Comparison of ENCODE assay signal across 7 mouse cellular contexts in the genomic region with DNA sequence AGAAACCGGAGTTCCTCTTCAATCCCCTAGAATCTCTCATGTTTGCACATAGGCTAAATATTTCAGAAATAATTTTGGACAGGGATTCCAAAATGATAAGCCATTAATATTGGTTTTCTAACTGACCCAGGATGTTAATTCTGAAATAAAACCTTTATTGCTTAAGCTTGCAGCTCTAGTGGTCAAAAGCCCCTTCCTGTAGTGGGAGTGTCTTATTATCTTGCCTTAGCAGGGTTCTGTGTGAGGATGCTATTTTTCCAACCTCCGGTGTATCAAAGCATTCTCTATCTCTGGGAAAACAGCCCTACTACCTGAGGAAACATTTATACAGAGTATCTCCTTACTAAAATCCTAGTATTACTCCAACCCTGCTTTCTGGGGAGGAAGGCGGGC. TPM values are rescaled to one million over a fixed set of nuclear protein-coding genes. Genes with fewer than 3 reads are reported as not detected.
A peak's percentile ranks its signal among the peaks of the same experiment; 100 is the strongest.
DNase-seq lines count a peak whose midpoint lies in the region; ATAC-seq and TF ChIP-seq lines count a peak whose summit lies in the region.

No protein-coding gene starts in this region.

- H3K36me3 ChIP-seq in lung, postnatal 0 days (ENCODE audit: insufficient read depth, low read length) = no peaks in the 10 kb centered on the region
- H3K36me3 ChIP-seq in limb, embryonic 12.5 days = no peaks in the 10 kb centered on the region
- no peaks in the 10 kb centered on the region for H3K36me3 ChIP-seq in stomach, embryonic 14.5 days (ENCODE audit: control insufficient read depth, insufficient read depth, low read length)

- no peaks in the 10 kb centered on the region for H3K27me3 ChIP-seq in lung, postnatal 0 days (replicated peaks; ENCODE audit: insufficient read depth, low read length)
- peaks cover 18% of the 10 kb centered on the region for H3K27me3 ChIP-seq in limb, embryonic 12.5 days
- H3K27me3 ChIP-seq in stomach, embryonic 14.5 days (ENCODE audit: control insufficient read depth, insufficient read depth, low read length) = no peaks in the 10 kb centered on the region

- TF ChIP-seq CTCF in lung, postnatal 0 days (IDR thresholded peaks at IDR 0.05) = no peak
- no peak for TF ChIP-seq CTCF in embryonic fibroblast, embryonic 13.5 days (IDR thresholded peaks at IDR 0.05; ENCODE audit: borderline replicate concordance, insufficient read depth, low read length)

- H3K4me1 ChIP-seq in lung, postnatal 0 days (ENCODE audit: insufficient read depth, low read depth, low read length) = peaks cover 7% of the 10 kb centered on the region; the same call in 1 of the 2 replicates
- H3K4me1 ChIP-seq in embryonic fibroblast, embryonic 13.5 days (ENCODE audit: control insufficient read depth, insufficient read depth, low read length) = no peaks in the 10 kb centered on the region; the same call in 1 of the 2 replicates
- H3K4me1 ChIP-seq in limb, embryonic 12.5 days (replicated peaks) = peaks cover 11% of the 10 kb centered on the region; the same call in 1 of the 2 replicates
- peaks cover 7% of the 10 kb centered on the region; the same call in 1 of the 2 replicates for H3K4me1 ChIP-seq in stomach, embryonic 14.5 days (ENCODE audit: control insufficient read depth, insufficient read depth, low read length)

- no peak for ATAC-seq in lung, postnatal 0 days
- no peak for ATAC-seq in limb, embryonic 12.5 days (ENCODE audit: insufficient number of reproducible peaks, insufficient read depth, low FRiP score, low TSS enrichment, low read depth)
- ATAC-seq in stomach, embryonic 14.5 days (ENCODE audit: insufficient number of reproducible peaks, insufficient read depth, low FRiP score, low read depth) = no peak

- H3K9me3 ChIP-seq in lung, postnatal 0 days (ENCODE audit: low read length) = no peaks in the 10 kb centered on the region
- H3K9me3 ChIP-seq in limb, embryonic 12.5 days = no peaks in the 10 kb centered on the region
- no peaks in the 10 kb centered on the region for H3K9me3 ChIP-seq in stomach, embryonic 14.5 days (ENCODE audit: control insufficient read depth, low read depth, low read length)

- no peak overlapping the region for H3K27ac ChIP-seq in lung, postnatal 0 days (ENCODE audit: low read length)
- H3K27ac ChIP-seq in embryonic fibroblast, embryonic 13.5 days (ENCODE audit: insufficient read depth, low read length) = no peak overlapping the region
- no peak overlapping the region for H3K27ac ChIP-seq in limb, embryonic 12.5 days
- no peak overlapping the region for H3K27ac ChIP-seq in stomach, embryonic 14.5 days (ENCODE audit: low read length)

- no peak for TF ChIP-seq POLR2A in embryonic fibroblast, embryonic 13.5 days (IDR thresholded peaks at IDR 0.05; ENCODE audit: low read depth, low read length)

- peak overlapping the region; percentile 95 for H3K4me2 ChIP-seq in lung, postnatal 0 days (replicated peaks; ENCODE audit: low read depth, low read length)
- H3K4me2 ChIP-seq in limb, embryonic 12.5 days = peak overlapping the region; percentile 99
- peak overlapping the region; percentile 99 for H3K4me2 ChIP-seq in stomach, embryonic 14.5 days (replicated peaks; ENCODE audit: low read depth, low read length)

- TF ChIP-seq EP300 in lung, postnatal 0 days (IDR thresholded peaks at IDR 0.05) = no peak

- DNase-seq in lung, postnatal 0 days (ENCODE audit: low spot score) = no peak
- DNase-seq in lung, postnatal 10 days = no peak
- no peak for DNase-seq in adrenal gland, adult 2 months
- DNase-seq in left cerebral cortex, adult 9 months (ENCODE audit: low spot score in 2 of 2) = no peak

- H3K4me3 ChIP-seq in lung, postnatal 0 days (ENCODE audit: low read depth, low read length) = peak overlapping the region; percentile 55
- peak overlapping the region; percentile 89 for H3K4me3 ChIP-seq in embryonic fibroblast, embryonic 13.5 days (ENCODE audit: insufficient read depth, low read length)
- H3K4me3 ChIP-seq in limb, embryonic 12.5 days (replicated peaks) = peak overlapping the region; percentile 53
- peak overlapping the region; percentile 44 for H3K4me3 ChIP-seq in stomach, embryonic 14.5 days (ENCODE audit: low read depth, low read length)

- 53% methylated on average over 3 of the region's 3 CpGs for WGBS in lung, postnatal 0 days
- 47% methylated on average over 3 of the region's 3 CpGs for WGBS in limb, embryonic 12.5 days
- 52% methylated on average over 3 of the region's 3 CpGs for WGBS in stomach, embryonic 14.5 days

- H3K9ac ChIP-seq in lung, postnatal 0 days (replicated peaks; ENCODE audit: low read depth) = no peak overlapping the region; the same call in 1 of the 2 replicates
- H3K9ac ChIP-seq in limb, embryonic 12.5 days (replicated peaks) = no peak overlapping the region
- peak overlapping the region; percentile 30; the same call in 1 of the 2 replicates for H3K9ac ChIP-seq in stomach, embryonic 14.5 days (replicated peaks; ENCODE audit: low read depth, low read length)

RNA-seq across cellular contexts. Expression of gene Pfkp, which starts 1.9 kb away (rescaled TPM):
- polyA plus RNA-seq in lung, postnatal 0 days (2015; fragmentation: Nextera tagmentation; extraction: Ambion mirVana) = 23.1 and 24.8 TPM in 2 replicates
- polyA plus RNA-seq in embryonic fibroblast, embryonic 13.5 days (2011; ENCODE audit: insufficient read length, low read depth, missing spikeins) = 33.6 and 47.4 TPM in 2 replicates
- polyA plus RNA-seq in limb, embryonic 12.5 days (2016; fragmentation: Nextera tagmentation; extraction: Ambion mirVana) = 8.7 and 10.2 TPM in 2 replicates
- 26.5 and 27.8 TPM in 2 replicates for polyA plus RNA-seq in stomach, embryonic 14.5 days (2014; fragmentation: Nextera tagmentation; extraction: Ambion mirVana)
- 10 to 100 TPM; 73.0 to 83.9 TPM for total RNA-seq in adrenal gland, adult 2 months (2021)
- 32.6 and 33.0 TPM in 2 replicates for polyA plus RNA-seq in adrenal gland, adult 2 months (2012; rRNA removed)
